Mouse (Mus musculus) megakaryocyte progenitor cell, adult 5-6 weeks (primary cell): ENCODE measurements at regions not wholly inside any gene's neighbourhood (a gene's known extent, or its start where the extent isn't known, plus 50 kb on each side); places are given as distances from the start of the nearest gene placed in this dataset.
A peak's percentile ranks its signal among the peaks of the same experiment; 100 is the strongest.

Experiments used
- ATAC-seq: replicated peaks from 2 replicates; pipeline ENCODE4 v1.8.0; 2016; ENCODE audit warnings: mild to moderate bottlenecking, moderate TSS enrichment, inconsistent platforms; ENCODE audit not compliant: poor library complexity

DNA sequence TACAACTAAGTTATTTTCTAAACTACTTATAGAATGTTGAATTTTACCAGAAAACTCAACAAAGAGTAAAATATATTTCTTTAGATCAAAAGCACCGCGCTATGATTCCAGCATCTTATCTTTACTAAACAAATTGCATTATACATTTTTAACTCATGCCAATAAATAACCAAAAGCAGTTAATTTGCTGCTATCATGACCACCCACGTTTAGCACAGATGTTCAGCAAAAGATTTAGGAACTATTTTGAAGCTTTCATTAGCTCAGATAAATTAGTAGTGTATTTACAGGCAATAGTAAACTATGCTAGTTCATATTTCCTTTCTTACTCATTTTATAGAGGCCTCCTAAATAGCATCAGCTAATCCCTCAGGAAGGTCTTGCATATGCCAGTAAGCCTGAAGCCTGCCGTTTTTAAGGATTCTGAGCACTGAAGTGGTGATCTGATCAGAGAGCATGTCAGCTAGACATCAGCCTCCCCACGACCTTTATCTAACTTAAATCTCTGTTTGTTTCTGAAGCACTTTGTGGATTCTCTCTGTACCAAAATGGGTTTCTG, 176.3 kb upstream of the Itga4 start:
- ATAC-seq = peak; percentile 83

DNA sequence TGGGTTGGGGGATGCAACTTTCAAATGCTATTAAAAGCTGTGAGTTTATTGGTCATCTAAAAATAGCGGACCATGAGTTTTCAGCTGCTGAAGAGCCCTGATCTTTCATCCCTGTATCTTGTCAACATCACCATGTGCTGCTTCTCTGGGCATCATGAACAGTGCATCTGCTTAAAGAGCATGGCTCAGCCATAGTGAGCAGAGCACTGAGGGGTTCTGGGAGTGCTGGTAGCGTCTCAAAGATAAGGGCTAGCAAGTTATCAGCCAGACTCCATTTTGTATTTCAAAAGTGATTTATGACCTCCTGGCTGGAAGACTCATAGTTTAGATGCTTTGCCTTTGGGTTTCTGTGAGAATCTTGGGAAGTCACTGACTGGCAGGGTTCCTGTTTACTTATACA, 173.5 kb upstream of the Itga4 start:
- no peak for ATAC-seq

DNA sequence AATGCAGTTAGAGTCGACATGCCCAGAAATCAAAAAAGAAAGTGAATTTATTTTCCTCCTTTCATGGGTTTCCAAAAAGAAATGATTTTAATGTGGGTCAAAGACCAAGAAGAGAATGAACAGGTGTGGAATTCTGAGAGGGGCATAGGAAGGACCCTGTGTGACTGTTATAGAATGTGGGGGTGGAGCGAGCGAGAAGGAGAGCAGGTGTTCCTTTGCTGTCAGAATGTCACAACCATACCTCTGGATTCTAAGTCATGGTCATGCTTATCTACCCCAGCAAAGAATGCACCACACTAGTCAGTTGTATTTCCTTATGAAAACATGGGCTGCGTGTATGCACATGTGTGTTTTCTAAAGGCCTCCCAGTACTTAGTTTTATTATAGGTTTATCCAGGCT, 168.9 kb upstream of the Itga4 start:
- no peak for ATAC-seq

DNA sequence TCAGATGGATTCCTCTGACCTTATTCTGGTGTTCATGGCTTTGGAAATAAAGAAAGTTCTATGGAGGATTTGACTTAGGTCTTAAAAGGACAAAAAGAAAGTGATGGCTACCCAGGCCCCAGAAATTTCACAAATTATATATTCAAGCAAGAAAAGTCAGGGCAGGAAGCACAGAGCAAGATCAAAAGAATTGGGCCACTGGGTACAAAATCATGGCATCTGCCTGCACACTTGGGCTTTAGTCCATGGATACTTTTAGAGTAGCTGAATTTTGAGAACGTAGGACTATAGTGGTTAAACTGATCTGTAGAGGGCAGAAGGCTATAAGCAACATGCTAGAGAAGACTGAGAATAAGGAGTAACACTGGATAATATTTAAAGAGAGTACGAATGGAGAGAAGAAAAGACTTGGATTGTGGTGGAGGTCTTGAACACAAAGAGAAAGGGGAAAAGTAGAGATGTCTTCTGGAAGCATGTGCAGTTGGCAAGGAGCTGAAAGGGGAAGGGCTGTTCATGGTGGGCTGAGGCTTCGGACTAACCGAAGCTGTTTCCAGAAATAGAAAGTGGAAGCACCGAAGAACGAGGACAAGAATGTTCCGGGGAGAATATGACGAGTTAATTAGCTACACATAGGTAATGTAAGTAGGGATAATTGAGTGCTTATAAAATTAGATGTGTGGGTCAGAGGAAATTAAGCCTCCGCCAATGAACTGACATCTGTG, 168.2 kb upstream of the Itga4 start:
- peak; percentile 84 for ATAC-seq

DNA sequence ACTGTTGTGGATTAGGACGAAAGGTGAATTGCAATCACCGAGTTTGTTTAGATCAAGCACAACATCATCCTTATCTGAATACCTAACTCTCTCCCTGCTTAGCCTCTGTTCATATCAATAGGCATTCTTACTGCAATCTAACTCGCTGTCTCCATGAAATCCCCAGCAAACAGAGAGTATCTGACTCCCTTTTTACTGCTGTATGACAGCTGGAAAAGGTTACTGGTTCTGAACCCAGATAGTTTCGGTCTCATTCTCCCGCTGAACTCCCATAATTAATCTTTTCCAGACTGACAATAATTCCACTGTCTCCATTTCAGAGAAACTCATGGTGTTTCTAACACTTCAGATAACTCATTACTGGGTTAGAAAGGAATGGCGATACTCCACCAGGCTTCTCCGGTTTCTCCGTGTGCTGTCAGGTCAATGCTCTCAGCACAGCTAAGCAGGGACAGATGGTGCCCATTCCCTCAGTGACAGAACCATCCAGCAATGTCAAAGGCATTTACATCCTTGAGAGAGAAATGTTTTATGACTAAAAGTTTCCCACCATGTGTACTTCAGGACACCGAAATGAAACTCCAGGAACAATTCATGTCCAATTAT, 167.5 kb upstream of the Itga4 start:
- ATAC-seq = peak; percentile 43; the same call in 1 of the 2 replicates

DNA sequence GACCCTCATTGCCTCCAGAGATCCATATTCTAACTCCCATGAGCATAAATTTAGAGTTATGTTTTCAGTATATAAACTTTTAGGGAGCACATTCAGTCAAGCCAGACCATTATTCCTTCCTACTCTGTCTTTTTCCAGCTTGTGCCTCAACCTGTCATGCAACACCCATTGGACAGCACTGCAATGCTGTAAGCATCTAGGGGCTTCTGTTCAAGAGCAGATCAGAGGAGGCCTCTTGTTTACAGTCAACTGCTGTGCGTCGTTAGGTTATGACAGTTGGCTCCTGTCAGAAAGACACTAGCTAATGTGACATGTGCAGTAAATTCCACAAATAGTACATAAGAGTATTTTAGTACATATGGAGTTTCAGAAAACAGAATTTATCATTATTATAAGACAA, 165.0 kb upstream of the Itga4 start:
- ATAC-seq = no peak

DNA sequence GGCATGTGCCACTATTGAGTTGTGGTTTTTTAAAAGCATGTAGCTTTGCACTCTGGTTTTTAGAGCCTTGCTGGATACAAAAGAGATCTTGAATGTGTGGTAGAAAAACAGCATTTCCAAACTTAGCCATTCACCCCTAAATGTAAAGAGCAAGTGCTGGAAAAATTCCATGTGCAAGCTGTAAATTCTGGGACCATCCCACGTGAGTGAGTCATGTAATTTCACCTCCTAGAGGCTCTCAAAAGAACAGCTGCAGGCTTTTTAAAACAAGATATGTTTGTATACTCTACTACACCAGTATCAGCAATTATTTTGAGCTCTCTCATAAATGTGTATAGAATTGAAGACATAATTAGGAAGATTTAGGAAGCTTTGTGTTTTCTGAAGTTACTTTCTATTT, 160.9 kb upstream of the Itga4 start:
- no peak for ATAC-seq

DNA sequence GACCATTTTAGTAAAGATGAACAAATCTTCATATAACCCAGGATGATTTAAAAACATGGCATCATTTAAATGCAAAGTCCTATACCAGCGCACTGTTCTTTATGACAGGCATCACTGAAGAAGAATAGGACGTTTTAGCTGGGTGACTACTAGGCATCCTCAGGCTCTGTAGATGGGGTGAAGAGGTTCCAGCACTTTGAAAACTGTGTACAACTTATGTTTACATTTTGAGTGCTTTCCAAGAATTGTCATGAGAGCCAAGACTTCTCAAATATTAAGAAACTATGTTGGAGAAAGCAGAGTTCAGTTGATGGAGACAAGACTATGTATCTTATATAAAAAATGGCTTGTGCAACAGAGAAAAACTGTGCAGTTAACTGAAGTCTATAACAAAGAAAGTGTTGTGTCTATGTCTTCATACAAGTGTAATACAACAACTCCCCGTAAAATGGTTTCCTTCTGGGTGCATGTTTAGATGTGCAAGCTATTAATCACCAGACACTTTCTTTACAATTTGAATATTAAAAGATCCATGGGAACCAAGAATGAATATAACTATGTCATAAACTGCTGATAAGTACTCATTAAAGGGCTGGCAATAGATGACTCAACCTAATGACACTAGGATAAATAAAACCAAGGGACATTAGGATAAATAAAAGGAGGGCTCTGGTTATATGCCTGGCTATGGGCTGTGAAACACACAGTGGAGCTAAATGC, 158.5 kb upstream of the Itga4 start:
- ATAC-seq = no peak

DNA sequence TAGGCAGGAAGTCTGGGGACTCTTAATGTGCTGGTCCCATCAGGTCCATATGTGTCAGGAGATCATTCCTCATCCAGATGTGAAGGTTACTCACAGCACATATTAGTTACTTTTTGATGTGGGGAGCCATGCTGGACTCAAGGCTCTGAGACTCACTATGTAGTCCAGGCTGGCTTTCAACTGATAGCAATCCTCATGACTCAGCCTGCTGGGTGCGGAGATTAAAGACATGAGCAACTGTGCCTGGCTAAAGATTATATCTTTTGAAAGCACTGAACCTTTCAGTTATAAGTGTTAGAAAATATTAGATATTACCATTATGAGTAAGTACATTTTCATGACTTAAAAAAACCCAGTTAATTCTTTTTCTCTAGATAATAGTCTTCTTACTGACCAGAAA, 155.6 kb upstream of the Itga4 start:
- ATAC-seq = peak; percentile 72

DNA sequence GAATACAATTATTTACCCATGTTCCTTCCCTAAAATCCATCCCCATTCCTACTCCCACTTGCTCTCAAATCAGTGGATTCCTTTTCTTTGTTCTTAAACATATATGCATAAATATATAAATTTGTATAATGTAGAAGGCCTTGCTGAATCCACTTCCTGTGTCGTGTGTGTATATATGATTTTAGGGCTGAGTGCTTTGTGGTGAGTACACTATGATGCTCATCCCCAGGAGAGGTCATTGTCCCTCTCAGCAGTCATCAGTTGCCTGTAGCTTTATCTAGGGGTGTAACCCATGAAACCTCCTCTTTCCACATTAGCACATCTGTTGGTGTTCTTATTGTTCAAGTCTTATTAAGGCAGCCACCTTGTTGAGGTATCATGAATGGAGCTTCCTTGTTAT, 143.6 kb upstream of the Itga4 start:
- no peak for ATAC-seq

DNA sequence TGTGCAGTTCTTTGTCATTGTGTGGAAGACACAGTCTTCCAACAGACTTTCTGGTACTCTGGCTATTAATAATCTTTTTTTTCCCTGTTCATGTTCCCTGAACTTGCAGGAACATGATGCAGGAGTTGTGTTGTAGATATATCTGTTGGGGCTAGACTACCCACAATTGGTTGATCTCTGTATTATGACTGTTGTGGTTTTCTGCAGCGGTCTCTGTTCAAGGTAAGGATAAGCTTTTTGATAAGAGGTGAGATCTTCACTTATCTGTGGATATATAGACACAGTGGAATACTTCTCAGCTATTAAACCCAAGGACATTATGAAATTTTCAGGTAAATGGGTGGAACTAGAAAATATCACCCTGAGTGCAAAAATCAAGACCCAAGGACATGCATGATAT, 143.2 kb upstream of the Itga4 start:
- no peak for ATAC-seq

DNA sequence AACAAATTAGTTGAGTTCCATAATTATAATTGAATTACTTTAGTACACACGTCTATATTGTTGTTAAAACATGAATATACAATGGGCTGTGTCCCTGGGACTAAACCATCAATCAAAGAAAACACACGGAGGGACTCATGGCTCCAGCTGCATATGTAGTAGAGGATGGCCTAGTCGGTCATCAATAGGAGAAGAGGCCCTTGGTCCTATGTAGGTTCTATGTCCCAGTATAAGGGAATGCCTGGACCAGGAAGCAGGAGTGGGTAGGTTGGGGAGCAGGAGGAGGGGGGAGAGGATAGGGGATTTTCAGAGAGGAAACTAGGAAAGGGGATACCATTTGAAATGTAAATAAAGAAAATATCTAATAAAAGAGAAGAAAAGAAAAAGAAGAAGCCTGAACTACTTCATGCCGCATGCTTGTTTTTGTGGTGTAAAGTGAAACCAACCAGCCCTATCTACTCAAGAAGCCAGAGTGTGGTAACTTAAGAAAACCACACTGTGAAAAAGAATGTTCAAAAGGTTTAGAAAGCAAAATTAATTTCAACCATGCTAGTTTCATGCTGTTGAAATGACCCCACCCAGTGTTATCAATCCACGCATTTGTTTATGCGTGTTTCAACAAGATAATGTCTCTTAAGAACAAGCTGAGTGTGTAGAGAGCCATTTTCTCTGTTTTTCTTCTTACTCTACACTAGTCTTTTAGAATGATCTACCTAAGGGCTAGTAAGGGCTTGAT, 134.4 kb upstream of the Itga4 start:
- ATAC-seq = peak; percentile 92

DNA sequence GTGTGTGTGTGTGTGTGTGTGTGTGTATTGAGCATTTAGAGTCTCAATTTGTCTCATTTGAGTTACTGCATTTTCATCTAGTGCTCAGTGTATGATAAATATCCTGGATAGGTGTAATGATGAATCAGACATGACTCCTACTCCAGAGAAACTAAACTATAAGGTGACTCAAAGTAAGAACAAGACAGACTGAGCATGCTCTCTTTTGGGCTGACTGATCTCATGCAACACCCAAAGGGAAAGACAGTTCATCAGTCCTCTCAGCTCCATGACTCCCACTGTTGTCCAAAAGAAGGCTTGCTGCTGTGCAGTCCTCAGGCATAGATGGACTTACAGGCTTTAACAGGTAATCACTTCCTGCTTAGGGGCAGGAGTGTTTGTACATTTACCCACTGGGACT, 132.7 kb upstream of the Itga4 start:
- no peak for ATAC-seq

DNA sequence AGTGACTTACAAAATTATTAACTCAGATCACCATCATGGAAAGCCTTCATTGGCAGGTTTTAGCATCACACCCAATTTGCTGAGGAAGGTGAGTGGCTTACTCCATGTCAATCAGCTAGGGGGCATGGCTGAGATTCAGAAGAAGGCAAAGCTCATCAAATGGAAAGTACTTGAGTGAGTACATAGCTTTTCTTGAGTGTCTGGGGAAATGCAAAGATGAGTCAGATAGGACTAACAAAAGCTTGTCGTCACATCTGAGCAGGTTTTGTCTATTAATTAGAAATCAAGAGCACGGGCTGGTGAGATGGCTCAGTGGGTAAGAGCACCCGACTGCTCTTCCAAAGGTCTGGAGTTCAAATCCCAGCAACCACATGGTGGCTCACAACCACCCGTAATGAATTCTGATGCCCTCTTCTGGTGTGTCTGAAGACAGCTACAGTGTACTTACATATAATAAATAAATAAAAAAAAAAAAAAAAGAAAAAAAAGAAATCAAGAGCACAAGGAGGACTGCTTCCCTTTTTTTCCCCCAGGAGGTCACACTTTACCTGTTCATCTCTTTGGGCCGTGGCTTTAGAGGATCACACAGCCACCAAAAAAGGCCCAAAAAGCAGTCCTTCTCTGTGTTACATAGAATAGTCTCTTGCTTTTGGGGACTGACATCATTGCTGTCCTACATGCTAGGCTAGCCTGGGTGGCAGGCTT, 130.8 kb upstream of the Itga4 start:
- no peak for ATAC-seq

DNA sequence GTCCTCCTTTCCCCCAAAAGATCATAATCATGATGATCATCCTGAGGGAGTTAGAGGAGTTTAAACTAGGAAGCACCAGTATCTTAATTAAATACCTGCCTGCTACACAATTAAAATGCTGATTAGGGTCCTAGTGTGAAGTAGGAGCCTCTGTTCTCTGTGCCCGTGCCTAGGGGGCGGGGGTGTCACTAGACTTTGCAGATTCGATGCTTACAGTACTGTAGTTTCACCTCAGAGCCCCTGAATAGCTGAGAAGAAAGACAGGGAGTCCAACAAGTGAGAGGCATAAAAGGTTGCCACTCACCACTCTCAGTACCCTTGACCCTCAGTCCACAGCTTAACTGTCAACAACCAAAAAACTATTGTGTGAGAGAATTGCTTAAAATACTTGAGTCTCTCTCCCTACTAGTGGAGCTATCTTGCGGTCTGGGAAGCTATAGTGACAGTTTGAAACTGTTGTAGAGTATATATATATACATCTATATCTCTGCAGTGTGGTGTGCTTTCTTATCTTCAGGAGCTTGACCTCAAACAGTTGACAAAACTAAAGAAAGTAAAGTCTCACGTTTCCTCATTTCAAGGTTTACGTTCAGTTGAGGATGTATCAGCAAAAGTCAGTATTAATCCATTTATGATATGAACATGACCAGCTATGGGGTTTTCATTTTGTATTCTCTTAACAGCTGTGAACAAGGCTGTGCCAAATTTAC, 128.9 kb upstream of the Itga4 start:
- peak; percentile 84 for ATAC-seq

DNA sequence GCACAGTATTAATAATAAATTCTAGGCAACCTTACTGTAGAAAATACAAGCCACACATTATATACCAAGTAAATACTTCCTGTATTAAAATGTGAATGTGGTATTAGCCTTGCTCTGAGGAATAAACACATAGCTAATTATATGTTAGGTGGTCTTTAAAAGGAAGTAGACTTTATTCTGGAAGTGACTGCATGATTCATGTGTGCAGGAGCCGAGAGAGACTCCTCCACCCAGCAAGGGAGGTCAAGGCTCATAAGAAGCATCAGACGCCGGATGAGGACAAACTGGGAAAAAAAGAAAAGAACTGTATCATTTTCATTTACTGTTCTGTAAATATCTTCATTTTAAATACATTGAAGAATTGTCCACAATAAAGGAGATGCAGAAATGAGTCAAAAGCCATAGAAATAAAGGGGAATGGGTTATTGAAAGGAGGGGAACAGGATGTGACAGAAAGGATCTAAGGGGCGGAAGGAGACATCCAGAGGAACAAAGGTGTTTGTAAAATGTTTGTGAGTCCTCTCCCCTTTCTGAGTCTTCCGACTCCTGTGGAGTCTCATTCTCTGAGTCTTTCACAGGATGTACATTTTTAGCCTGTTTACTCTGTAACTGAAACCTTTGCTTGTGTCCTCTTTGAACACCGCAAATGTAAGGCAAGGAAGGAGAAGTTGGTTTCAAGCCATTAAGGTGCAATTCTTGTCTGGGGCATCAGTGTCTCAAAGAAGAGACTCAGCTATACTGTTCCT, 128.1 kb upstream of the Itga4 start:
- ATAC-seq = 0 out of 2 replicates have a peak, but pooled peaks have one; percentile 2

DNA sequence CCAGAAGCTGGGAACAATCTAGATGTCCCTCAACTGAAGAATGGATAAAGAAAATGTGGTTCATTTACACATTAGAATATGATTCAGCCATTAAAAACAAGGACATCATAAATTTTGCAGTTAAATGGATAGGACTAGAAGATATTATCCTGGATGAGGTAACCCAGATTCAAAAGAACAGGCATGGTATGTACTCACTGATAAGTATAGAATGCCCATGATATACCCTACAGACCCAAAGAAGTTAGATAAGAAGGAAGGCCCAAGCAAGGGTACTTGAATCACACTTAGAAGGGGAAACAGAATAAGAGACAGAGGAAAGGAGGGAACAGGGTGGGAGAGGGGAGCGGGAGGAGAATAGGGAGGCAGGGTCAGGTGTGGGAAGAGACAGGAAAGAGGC, 127.4 kb upstream of the Itga4 start:
- no peak for ATAC-seq

DNA sequence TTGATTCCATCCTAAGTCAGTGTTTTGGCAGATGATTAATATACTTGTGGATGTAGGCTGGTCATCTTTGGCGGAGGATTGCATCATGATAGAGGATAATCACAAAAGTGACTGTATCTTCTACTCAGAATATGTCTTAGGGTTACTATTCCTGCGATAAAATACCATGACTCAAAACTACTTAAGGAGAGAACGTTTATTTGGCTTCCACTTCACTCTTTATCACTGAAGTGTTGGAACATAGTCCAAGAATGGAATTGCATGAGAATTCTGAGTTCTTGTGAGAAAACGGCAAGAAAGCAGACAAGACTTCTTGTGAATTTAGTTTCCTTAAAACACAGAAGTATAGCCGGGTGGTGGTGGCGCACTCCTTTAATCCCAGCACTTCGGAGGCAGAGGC, 124.6 kb upstream of the Itga4 start:
- no peak for ATAC-seq

DNA sequence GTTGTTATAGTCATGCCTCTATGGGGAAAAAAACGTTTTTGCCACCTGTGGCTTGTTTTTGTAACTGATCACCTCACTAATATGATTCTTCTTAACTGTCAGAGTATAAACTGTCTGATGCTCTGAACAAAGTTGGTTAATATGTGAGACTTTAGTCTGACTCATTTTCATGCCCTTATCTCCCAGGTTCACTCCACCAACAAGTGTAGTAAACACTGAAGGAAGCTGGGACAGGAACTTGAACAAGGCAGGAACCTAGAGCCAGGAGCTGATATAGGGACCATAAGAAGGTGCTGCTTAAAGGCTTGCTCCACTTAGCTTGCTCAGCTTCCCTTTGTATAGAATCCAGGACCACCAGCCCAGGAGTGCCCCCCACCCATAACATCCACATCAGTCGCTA, 124.0 kb upstream of the Itga4 start:
- ATAC-seq = 0 out of 2 replicates have a peak, but pooled peaks have one; percentile 10
